Mouse (Mus musculus) brain, embryonic 14.5 days (tissue): ENCODE measurements around the gene Ankrd9.

ENCODE experiments used
- CTCF ChIP-seq: fragments of 200-500 bp; IDR thresholded peaks from 2 replicates; pipeline ENCODE4 v1.5.1; 2012; ENCODE audit warnings: inconsistent platforms, mild to moderate bottlenecking, moderate library complexity, borderline replicate concordance; ENCODE audit not compliant: insufficient read depth, insufficient read length; ENCODE audit errors: extremely low read depth
- POLR2A ChIP-seq: fragments of 200-500 bp; IDR thresholded peaks from 2 replicates; pipeline ENCODE4 v1.6.1; 2012; ENCODE audit warnings: mild to moderate bottlenecking, inconsistent platforms, borderline replicate concordance; ENCODE audit not compliant: poor library complexity, insufficient read depth, insufficient read length, severe bottlenecking; ENCODE audit errors: extremely low read depth

- TF ChIP-seq CTCF: no peak
- TF ChIP-seq POLR2A: no peak
Measured at GRCm38 (mm10) chr12:110975838-110976468, 2.9 kb downstream of the Ankrd9 start.
